Mouse (Mus musculus) B cell, adult (primary cell): Measurements from ENCODE around the gene Suox. TPM values are rescaled to one million over a fixed set of nuclear protein-coding genes. Genes with fewer than 3 reads are reported as not detected.

ENCODE experiments used
- total RNA-seq: library from RNA; stranded (reverse); gene quantifications from 4 replicates; pipeline ENCODE4 v1.2.4, GENCODE M21; 2023; ENCODE audit not compliant: inconsistent age

Suox gene
- 7.2 to 8.1 TPM (median 7.7 TPM) in 4 replicates for total RNA-seq

DNA sequence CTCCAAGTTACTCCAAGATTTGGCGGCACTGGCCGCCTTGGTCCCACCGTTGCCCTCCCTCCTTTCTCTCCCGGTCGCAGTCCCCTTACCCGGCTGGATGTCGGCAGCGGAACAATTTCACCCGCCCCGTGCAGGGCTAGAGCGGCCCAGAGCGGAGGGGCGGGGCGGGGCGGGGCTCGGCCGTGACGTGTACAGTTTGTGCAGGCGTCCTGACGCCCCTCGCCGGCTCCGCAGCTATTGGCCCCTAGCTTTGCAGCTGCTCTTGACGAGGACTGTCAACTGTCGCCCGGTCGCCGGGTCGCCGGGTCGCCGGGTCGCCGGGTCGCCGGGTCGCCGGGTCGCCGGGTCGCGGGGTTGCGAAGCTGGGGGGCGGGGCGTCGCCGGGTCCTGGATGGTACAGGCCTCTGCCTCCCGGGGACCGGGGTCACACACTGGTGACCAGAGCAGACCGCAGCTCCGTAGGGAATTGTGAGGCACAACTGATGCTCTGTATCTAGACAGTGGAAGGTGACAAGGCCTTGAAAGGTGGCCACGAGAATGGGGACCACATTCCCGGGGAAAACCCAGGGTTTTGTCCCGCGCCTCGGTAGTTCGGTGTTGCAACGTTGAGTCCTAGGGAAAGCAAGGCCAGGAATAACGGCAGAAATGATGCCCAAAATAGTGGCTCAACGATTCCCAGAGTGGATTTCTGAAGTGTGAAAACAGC is at the start of gene Suox:
Suox (minus strand) TSS at position 311 of the 706 bp plus-strand sequence.

GRCm38 (mm10) chr10:128704491-128705316 is 30.8 kb upstream of the Suox start, which contains the start of gene Cdk2:
Gene Cdk2, minus strand, starts transcription at chr10:128705031.

DNA sequence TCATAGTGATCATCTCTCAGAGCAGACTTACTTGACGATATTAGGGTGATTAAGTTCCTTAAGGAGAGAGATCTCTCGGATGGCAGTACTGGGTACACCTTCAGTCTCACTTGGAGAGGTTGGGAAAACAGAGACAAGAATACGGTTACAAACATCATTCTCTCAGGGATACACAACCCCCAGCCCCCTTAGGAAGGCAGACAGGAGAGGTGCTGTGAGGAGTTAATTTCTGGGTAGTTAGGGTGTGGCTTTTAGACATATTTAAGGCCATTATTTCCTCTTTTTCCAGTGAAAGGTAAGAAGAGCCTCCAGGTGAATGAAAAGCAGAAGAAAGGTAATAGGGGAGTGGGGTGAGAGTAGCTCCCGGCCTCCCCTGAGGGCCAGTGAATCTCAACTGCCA is 30.0 kb upstream of the Suox start, which contains the start of gene Pmel:
Pmel (plus strand) TSS at position 301 of the 400 bp plus-strand sequence.

GRCm38 (mm10) chr10:128695992-128696807 is 22.3 kb upstream of the Suox start, which contains the start of gene Rab5b:
Gene Rab5b, minus strand, starts transcription at chr10:128696264.

GRCm38 (mm10) chr10:128645111-128646011 is 28.5 kb downstream of the Suox start, which contains the start of gene Ikzf4:
Gene Ikzf4, minus strand, starts transcription at chr10:128645991.

GRCm38 (mm10) chr10:128626311-128627310 is 47.3 kb downstream of the Suox start, which contains the start of gene Rps26:
Gene Rps26, minus strand, starts transcription at chr10:128626747.

Other genes with a start within 250 kb of the Suox start
- 149 to 158 TPM (median 152 TPM) in 4 replicates for gene Smarcc2, start 214.8 kb downstream of the Suox start, total RNA-seq
- gene Myl6, start 179.9 kb downstream of the Suox start, total RNA-seq: 518 to 597 TPM (median 546 TPM) in 4 replicates
- 0.67 to 0.69 TPM in 2 of 4 replicates, not detected in the others for gene Myl6b, start 175.4 kb downstream of the Suox start, total RNA-seq
- gene Esyt1, start 148.2 kb downstream of the Suox start, total RNA-seq: 238 to 249 TPM (median 246 TPM) in 4 replicates
- gene Zc3h10, start 126.3 kb downstream of the Suox start, total RNA-seq: 80.4 to 85.9 TPM (median 83.5 TPM) in 4 replicates
- 3,879 to 4,089 TPM (median 3,915 TPM) in 4 replicates for gene Rpl41, start 124.8 kb downstream of the Suox start, total RNA-seq
- 78.9 to 84.1 TPM (median 82.9 TPM) in 4 replicates for gene Pa2g4, start 108.1 kb downstream of the Suox start, total RNA-seq
- 1.1 to 1.3 TPM (median 1.1 TPM) in 4 replicates for gene Erbb3, start 84.4 kb downstream of the Suox start, total RNA-seq
- 1,201 to 1,335 TPM (median 1,220 TPM) in 4 replicates for gene Rps26, start 47.3 kb downstream of the Suox start, total RNA-seq
- gene Ikzf4, start 28.1 kb downstream of the Suox start, total RNA-seq: 0.15 TPM in 1 of 4 replicates, not detected in the others
- 61.7 to 64.7 TPM (median 62.8 TPM) in 4 replicates for gene Rab5b, start 22.2 kb upstream of the Suox start, total RNA-seq
- 0.54 to 0.83 TPM (median 0.67 TPM) in 4 replicates for gene Pmel, start 30.1 kb upstream of the Suox start, total RNA-seq
- gene Cdk2, start 31.0 kb upstream of the Suox start, total RNA-seq: 44.0 to 57.4 TPM (median 48.5 TPM) in 4 replicates
- 175 to 191 TPM (median 178 TPM) in 4 replicates for gene Dgka, start 70.8 kb upstream of the Suox start, total RNA-seq
- gene Pym1, start 73.8 kb upstream of the Suox start, total RNA-seq: 43.4 to 50.0 TPM (median 45.3 TPM) in 4 replicates
- gene Mmp19, start 116.8 kb upstream of the Suox start, total RNA-seq: 0.22 to 0.45 TPM in 2 of 4 replicates, not detected in the others
- gene Dnajc14, start 130.0 kb upstream of the Suox start, total RNA-seq: 65.7 to 75.8 TPM (median 70.4 TPM) in 4 replicates
- gene Tmem198b, start 130.3 kb upstream of the Suox start, total RNA-seq: 12.1 to 19.1 TPM (median 15.0 TPM) in 4 replicates
- gene Sarnp, start 143.3 kb upstream of the Suox start, total RNA-seq: 52.3 to 61.0 TPM (median 54.7 TPM) in 4 replicates
- 22.4 to 30.5 TPM (median 24.3 TPM) in 4 replicates for gene Ormdl2, start 147.6 kb upstream of the Suox start, total RNA-seq
- 44.2 to 51.2 TPM (median 46.3 TPM) in 4 replicates for gene Gdf11, start 217.6 kb upstream of the Suox start, total RNA-seq
- 0.69 to 1.4 TPM (median 0.78 TPM) in 4 replicates for gene Cd63, start 226.9 kb upstream of the Suox start, total RNA-seq
- 3.0 to 10.6 TPM (median 5.9 TPM) in 4 replicates for gene Rdh5, start 248.8 kb upstream of the Suox start, total RNA-seq
- 63.6 to 81.0 TPM (median 80.3 TPM) in 4 replicates for gene Bloc1s1, start 250.0 kb upstream of the Suox start, total RNA-seq